Mouse (Mus musculus): Measurements from ENCODE around the gene Pde9a. TPM values are rescaled to one million over a fixed set of nuclear protein-coding genes. Genes with fewer than 3 reads are reported as not detected.
A peak's percentile ranks its signal among the peaks of the same experiment; 100 is the strongest.

The Pde9a gene
- polyA plus RNA-seq (2015; fragmentation: Nextera tagmentation; extraction: Ambion mirVana): 55.6 and 62.2 TPM in 2 replicates

DNA sequence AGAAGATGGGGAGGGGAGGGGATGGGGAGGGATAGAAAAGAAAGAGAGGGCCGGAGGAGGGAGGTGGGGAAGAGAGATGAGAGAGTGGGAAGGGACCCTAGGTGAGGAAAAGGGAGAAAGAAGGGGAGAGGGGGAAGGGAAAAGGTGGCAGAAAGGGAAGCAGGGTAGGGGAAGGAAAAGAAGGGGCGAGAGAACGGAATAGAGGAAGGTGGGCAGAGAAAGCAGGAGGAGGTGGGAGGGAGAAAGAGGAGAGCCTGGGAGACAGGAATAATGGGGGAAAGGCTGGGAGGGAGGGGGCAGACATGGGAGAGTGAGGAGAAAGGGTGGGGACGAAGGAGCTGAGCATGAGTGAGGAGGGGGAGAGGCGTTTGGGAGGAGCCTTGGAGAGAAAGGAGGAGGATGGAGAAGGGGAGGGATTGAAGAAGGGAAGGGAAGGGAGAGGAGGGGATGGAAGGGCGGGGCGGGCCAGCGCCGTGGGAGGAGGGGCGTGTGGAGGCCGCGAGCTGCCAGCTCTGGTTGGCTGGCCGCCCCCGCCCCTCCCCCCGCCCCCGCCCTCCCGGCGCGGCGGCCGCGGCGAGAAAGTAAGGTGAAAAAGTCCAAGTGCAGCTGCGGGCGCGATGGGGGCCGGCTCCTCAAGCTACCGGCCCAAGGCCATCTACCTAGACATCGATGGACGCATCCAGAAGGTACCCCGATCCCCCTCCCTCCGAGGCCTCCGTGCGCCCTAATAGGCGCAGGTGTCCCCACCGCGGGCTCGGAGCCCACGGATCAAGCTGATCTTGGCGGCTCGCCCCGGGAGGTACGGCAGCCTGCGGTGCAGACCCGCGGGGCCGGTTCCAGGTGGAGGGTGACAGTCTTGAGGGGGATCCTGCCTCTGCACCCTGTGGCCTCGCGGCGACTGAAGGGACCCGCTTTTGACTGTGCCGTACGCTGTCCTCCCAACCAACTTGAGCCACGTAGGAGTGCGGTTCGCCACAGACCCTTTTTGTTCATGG, at the start of gene Pde9a:
Gene Pde9a (plus strand): TSS at position 540 of the 995 bp plus-strand sequence.
- Histone ChIP-seq H3K27ac (ENCODE audit: low read length) (peak within 1 kb of the TSS; percentile 69), H3K27me3 (replicated peaks; ENCODE audit: control insufficient read depth, insufficient read depth, low read length) (no peaks in the 10 kb centered on the region), H3K9ac (replicated peaks; ENCODE audit: low read depth, low read length) (peak within 1 kb of the TSS; percentile 87), H3K4me2 (ENCODE audit: low read length) (peak within 1 kb of the TSS; percentile 74), H3K36me3 (ENCODE audit: control insufficient read depth, insufficient read depth) (no peaks in the 10 kb centered on the region), H3K4me1 (replicated peaks; ENCODE audit: control insufficient read depth, insufficient read depth, low read length) (peaks cover 43% of the 10 kb centered on the region), H3K9me3 (ENCODE audit: control insufficient read depth, low read length) (no peaks in the 10 kb centered on the region), H3K4me3 (replicated peaks; ENCODE audit: low read length) (peak within 1 kb of the TSS; percentile 94)
- under 1% methylated on average over 46 of the region's 56 CpGs for WGBS
- ATAC-seq: peak; percentile 90

DNA sequence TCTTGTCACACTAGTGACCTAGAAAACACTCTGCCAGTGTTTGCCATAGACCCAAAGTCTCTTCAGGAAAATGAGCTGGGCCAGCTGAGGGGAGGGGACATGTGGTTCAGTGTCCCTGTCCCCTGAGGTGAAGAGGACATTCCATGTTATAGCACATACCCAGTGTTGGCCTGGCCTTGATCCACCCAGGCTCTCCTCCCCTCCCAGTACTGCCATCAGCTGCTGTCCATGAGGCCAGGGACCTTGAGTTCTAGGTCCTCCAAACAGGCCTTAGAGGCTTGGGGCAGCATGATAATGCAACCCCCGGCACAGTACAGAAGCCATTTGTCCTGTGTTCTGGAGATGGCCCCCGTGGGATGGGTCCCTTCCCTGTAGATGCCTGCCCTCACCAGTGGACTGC, 46.2 kb upstream of the Pde9a start:
- Histone ChIP-seq H3K9ac (replicated peaks; ENCODE audit: low read depth, low read length) (no peak overlapping the region), H3K27me3 (replicated peaks; ENCODE audit: control insufficient read depth, insufficient read depth, low read length) (no peaks in the 10 kb centered on the region), H3K4me1 (replicated peaks; ENCODE audit: control insufficient read depth, insufficient read depth, low read length) (0 out of 2 replicates have a peak, but pooled peaks cover 2% of the 10 kb centered on the region), H3K4me3 (replicated peaks; ENCODE audit: low read length) (no peak overlapping the region), H3K27ac (ENCODE audit: low read length) (no peak overlapping the region), H3K9me3 (ENCODE audit: control insufficient read depth, low read length) (no peaks in the 10 kb centered on the region), H3K4me2 (ENCODE audit: low read length) (no peak overlapping the region), H3K36me3 (ENCODE audit: control insufficient read depth, insufficient read depth) (no peaks in the 10 kb centered on the region)
- 89% methylated on average over 2 of the region's 2 CpGs for WGBS
- ATAC-seq: no peak

DNA sequence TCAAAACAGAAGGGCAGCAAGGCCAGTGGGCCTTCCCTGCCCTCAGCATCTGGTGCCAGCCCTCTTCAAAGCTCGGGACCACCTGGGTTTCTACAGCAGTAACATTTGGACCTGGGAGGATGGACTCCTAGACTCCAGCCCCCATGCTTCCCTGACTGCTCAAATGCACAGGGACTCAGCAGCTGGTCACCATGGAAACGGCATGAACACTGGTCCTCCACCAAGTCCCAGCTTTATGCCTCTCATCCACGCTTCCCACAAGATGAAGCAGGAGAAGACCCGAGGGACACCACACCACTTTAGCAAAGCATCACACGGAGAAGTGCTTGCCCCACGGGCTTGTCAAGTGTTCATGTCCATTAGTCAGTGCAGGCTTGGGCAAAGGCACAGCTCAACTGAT, 43.8 kb upstream of the Pde9a start:
- H3K4me1 ChIP-seq (replicated peaks; ENCODE audit: control insufficient read depth, insufficient read depth, low read length): no peaks in the 10 kb centered on the region
- no peaks in the 10 kb centered on the region for H3K27me3 ChIP-seq (replicated peaks; ENCODE audit: control insufficient read depth, insufficient read depth, low read length)
- H3K36me3 ChIP-seq (ENCODE audit: control insufficient read depth, insufficient read depth): no peaks in the 10 kb centered on the region
- H3K9me3 ChIP-seq (ENCODE audit: control insufficient read depth, low read length): no peaks in the 10 kb centered on the region
- no peak for ATAC-seq
- no peak overlapping the region for H3K4me2 ChIP-seq (ENCODE audit: low read length)
- no peak overlapping the region for H3K9ac ChIP-seq (replicated peaks; ENCODE audit: low read depth, low read length)
- WGBS: 74% methylated on average over 6 of the region's 6 CpGs
- H3K4me3 ChIP-seq (replicated peaks; ENCODE audit: low read length): no peak overlapping the region
- H3K27ac ChIP-seq (ENCODE audit: low read length): no peak overlapping the region

DNA sequence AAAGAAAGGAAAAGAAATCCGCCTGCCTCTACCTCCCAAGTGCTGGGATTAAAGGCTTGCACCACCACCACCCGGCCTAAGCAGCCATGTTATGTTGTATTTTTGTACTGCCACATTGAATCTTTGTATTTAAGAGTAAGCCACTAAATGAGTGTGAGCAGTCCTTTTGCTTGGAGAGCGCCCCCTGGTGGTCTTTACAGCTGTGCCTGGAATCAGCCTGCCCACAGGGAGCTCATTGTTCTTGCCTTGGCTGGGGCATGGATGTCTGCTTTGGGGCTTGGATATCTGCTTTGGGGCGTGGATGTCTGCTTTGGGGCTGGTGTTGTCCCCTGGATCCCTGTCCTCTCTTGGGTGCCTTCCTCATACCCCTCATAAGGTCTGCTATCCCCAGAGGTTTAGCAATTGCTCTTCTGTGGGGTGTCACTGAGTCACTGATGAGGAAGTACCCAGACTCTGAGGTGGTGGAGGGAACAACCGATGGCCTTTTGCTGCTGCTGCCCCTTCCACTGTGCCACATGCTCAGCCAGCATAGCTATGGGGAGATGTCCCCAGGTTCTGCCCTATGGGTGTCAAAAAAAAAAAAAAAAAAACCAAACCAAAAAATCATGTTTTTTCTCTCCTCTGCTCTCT, 41.7 kb upstream of the Pde9a start:
- Histone ChIP-seq H3K27me3 (replicated peaks; ENCODE audit: control insufficient read depth, insufficient read depth, low read length) (no peaks in the 10 kb centered on the region), H3K9ac (replicated peaks; ENCODE audit: low read depth, low read length) (no peak overlapping the region), H3K36me3 (ENCODE audit: control insufficient read depth, insufficient read depth) (no peaks in the 10 kb centered on the region), H3K9me3 (ENCODE audit: control insufficient read depth, low read length) (no peaks in the 10 kb centered on the region), H3K4me2 (ENCODE audit: low read length) (no peak overlapping the region), H3K4me1 (replicated peaks; ENCODE audit: control insufficient read depth, insufficient read depth, low read length) (peaks cover 11% of the 10 kb centered on the region), H3K4me3 (replicated peaks; ENCODE audit: low read length) (no peak overlapping the region), H3K27ac (ENCODE audit: low read length) (no peak overlapping the region)
- WGBS: 40% methylated on average over 5 of the region's 5 CpGs
- ATAC-seq: no peak

DNA sequence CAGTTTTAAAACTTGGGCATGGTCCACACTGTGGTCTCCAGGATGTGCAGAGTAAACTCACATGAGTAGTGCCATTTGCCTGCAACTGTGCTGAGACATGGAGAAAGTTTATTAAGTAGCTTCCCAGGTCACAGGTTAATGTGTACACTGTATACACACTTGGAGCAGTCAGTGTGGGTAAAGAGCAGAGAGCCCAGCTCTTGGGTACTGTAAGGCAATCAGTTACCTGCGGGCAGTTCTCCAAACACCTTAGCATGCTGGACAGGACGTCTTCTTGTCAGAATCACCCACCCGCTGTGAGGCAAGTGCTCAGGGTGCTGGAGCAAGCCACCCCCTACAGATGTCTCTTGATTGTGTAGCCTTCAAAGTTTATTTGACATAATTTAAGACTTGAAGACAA, 41.2 kb upstream of the Pde9a start:
- no peak for ATAC-seq
- Histone ChIP-seq H3K36me3 (ENCODE audit: control insufficient read depth, insufficient read depth) (no peaks in the 10 kb centered on the region), H3K9ac (replicated peaks; ENCODE audit: low read depth, low read length) (no peak overlapping the region), H3K27ac (ENCODE audit: low read length) (no peak overlapping the region), H3K27me3 (replicated peaks; ENCODE audit: control insufficient read depth, insufficient read depth, low read length) (no peaks in the 10 kb centered on the region), H3K4me3 (replicated peaks; ENCODE audit: low read length) (no peak overlapping the region), H3K4me1 (replicated peaks; ENCODE audit: control insufficient read depth, insufficient read depth, low read length) (peaks cover 15% of the 10 kb centered on the region), H3K4me2 (ENCODE audit: low read length) (no peak overlapping the region), H3K9me3 (ENCODE audit: control insufficient read depth, low read length) (no peaks in the 10 kb centered on the region)
- 92% methylated on average over 3 of the region's 3 CpGs for WGBS

DNA sequence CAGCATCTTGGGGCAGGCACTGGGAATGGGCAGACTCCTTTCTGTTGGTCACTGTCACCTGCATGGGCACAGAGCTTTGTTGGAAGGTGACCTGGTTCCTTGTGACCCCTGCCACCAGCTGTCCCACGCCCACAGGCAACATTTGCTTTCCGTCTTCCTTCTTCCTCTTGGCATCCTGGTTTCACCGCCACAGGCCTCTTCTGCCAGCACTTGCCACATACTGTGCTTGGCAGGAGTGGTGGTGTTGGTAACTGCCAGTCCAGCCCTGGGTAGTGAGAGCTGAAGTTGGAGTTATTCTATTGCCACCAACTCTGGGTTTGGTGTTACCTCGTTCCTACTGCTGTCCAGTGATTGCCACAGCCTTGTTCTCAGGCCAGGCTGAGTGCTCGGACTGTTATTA, 37.9 kb upstream of the Pde9a start:
- no peak overlapping the region for H3K27ac ChIP-seq (ENCODE audit: low read length)
- no peak for ATAC-seq
- 76% methylated on average over 5 of the region's 5 CpGs for WGBS
- H3K4me1 ChIP-seq (replicated peaks; ENCODE audit: control insufficient read depth, insufficient read depth, low read length): peaks cover 16% of the 10 kb centered on the region
- H3K9ac ChIP-seq (replicated peaks; ENCODE audit: low read depth, low read length): no peak overlapping the region
- no peak overlapping the region for H3K4me3 ChIP-seq (replicated peaks; ENCODE audit: low read length)
- H3K27me3 ChIP-seq (replicated peaks; ENCODE audit: control insufficient read depth, insufficient read depth, low read length): no peaks in the 10 kb centered on the region
- H3K9me3 ChIP-seq (ENCODE audit: control insufficient read depth, low read length): no peaks in the 10 kb centered on the region
- no peak overlapping the region for H3K4me2 ChIP-seq (ENCODE audit: low read length)
- no peaks in the 10 kb centered on the region for H3K36me3 ChIP-seq (ENCODE audit: control insufficient read depth, insufficient read depth)

DNA sequence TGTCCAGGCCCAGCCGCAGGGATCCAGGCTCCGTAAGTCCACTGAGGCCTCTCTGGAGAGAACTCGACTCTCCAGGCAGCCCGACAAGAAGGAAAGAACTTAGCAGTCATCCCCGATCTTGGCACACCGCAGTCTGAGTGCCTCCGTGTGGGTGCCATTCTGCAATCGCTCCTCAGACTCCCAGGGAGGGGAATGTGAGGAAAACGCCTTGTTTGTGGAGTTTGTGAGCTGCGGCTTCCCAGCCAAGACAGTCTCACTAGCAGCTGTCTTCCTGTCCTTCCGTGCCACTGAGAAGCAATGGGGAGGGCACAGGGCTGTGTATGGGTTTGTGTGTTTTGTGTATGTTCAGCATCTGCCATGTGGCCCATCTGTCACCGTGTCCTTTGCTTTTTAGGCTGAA, 36.6 kb upstream of the Pde9a start:
- no peak for ATAC-seq
- no peak overlapping the region for H3K9ac ChIP-seq (replicated peaks; ENCODE audit: low read depth, low read length)
- H3K27me3 ChIP-seq (replicated peaks; ENCODE audit: control insufficient read depth, insufficient read depth, low read length): no peaks in the 10 kb centered on the region
- no peaks in the 10 kb centered on the region for H3K9me3 ChIP-seq (ENCODE audit: control insufficient read depth, low read length)
- 62% methylated on average over 12 of the region's 12 CpGs for WGBS
- peak overlapping the region; percentile 55 for H3K27ac ChIP-seq (ENCODE audit: low read length)
- H3K4me2 ChIP-seq (ENCODE audit: low read length): no peak overlapping the region
- no peaks in the 10 kb centered on the region for H3K36me3 ChIP-seq (ENCODE audit: control insufficient read depth, insufficient read depth)
- H3K4me3 ChIP-seq (replicated peaks; ENCODE audit: low read length): no peak overlapping the region
- H3K4me1 ChIP-seq (replicated peaks; ENCODE audit: control insufficient read depth, insufficient read depth, low read length): peaks cover 19% of the 10 kb centered on the region

DNA sequence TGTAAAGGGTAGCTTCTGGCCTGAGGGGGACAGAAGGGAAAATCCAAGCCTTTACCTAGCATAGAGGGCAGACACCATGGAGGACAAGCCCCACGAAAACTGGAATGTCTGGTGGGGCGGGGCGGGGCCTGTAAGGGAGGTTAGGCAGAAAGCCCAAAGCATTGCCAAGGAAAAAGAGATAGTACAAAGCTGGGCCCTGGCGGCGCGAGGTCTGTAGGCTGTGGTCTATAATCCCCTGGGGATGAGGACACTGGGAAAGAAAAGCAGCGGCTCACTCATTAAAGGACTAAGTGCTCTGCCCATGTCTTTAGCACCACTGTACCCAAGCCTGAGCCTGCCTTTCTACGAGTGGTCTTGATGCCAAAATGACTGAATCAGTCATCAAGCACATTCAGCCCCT, 34.0 kb upstream of the Pde9a start:
- ATAC-seq: no peak
- 36% methylated on average over 8 of the region's 8 CpGs for WGBS
- no peak overlapping the region for H3K4me3 ChIP-seq (replicated peaks; ENCODE audit: low read length)

DNA sequence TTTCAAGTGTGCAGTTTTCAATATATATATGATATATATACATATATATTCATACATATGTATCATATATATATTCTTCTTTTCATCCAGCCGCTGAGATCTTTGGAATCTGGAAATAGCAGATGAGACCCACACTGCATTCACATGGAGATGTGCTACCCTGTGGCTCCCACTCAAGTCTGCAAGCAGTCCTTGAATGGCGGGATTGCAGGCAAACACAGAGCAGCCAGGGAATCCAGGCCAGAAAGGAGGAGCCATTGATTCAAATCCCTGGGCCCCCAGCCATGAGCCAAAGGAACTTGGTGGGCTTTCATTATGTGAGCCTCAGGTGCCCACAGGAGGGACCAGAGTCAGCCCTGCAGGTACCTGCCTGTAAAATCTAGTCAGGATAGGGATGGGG, 32.8 kb upstream of the Pde9a start:
- Histone ChIP-seq H3K36me3 (ENCODE audit: control insufficient read depth, insufficient read depth) (no peaks in the 10 kb centered on the region), H3K9me3 (ENCODE audit: control insufficient read depth, low read length) (no peaks in the 10 kb centered on the region), H3K4me1 (replicated peaks; ENCODE audit: control insufficient read depth, insufficient read depth, low read length) (peaks cover 25% of the 10 kb centered on the region), H3K4me3 (replicated peaks; ENCODE audit: low read length) (no peak overlapping the region), H3K27ac (ENCODE audit: low read length) (no peak overlapping the region), H3K27me3 (replicated peaks; ENCODE audit: control insufficient read depth, insufficient read depth, low read length) (no peaks in the 10 kb centered on the region), H3K4me2 (ENCODE audit: low read length) (no peak overlapping the region), H3K9ac (replicated peaks; ENCODE audit: low read depth, low read length) (no peak overlapping the region)
- 52% methylated on average over 2 of the region's 2 CpGs for WGBS
- no peak for ATAC-seq

More for the DNA sequence above, 34.0 kb upstream of the Pde9a start:
- no peak overlapping the region for H3K27ac ChIP-seq (ENCODE audit: low read length)
- H3K36me3 ChIP-seq (ENCODE audit: control insufficient read depth, insufficient read depth): no peaks in the 10 kb centered on the region
- no peak overlapping the region for H3K4me2 ChIP-seq (ENCODE audit: low read length)
- no peaks in the 10 kb centered on the region for H3K9me3 ChIP-seq (ENCODE audit: control insufficient read depth, low read length)
- H3K27me3 ChIP-seq (replicated peaks; ENCODE audit: control insufficient read depth, insufficient read depth, low read length): no peaks in the 10 kb centered on the region
- no peak overlapping the region for H3K9ac ChIP-seq (replicated peaks; ENCODE audit: low read depth, low read length)
- peaks cover 26% of the 10 kb centered on the region for H3K4me1 ChIP-seq (replicated peaks; ENCODE audit: control insufficient read depth, insufficient read depth, low read length)

All from forebrain, embryonic 16.5 days (tissue).